Mouse (Mus musculus): ENCODE data around the gene Eno1. TPM values are rescaled to one million over a fixed set of nuclear protein-coding genes. Genes with fewer than 3 reads are reported as not detected.

Gene Eno1
- total and polyA plus RNA-seq, 3 experiments: 254 to 5,492 (median 737) TPM

DNA sequence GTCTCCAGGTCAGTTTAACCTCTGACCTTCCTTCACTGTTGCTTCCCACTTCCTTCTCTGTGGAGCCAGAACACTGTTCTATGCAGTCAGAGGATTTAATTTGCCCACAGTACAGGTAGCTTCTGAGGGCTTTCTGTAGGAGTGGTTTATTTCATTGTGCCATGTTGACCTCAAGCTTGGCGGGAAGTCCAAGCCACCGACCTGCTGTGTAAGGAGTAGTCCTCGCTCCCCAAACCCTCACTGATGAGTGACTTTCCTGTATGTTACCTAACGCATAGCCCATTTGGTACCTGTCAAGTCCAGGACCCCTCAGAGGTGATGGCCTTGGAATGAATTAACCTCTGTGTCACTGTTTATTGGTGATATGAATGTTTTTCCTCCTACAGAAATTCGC is 2.6 kb downstream of the Eno1 start:
- Histone ChIP-seq H3K79me2 (ENCODE audit: control insufficient read depth, insufficient read depth, low read length, poor library complexity) (peaks cover 52% of the 10 kb centered on the region), H3K9ac (ENCODE audit: control insufficient read depth, low read depth, low read length, poor library complexity, severe bottlenecking) (peak overlapping the region; percentile 92), H3K4me1 (ENCODE audit: control insufficient read depth in 1 of 2, insufficient read depth in 2 of 2, low read length in 2 of 2) (peaks cover 7 to 37% of the 10 kb centered on the region in 2 experiments), H3K27ac (ENCODE audit: control insufficient read depth, low read depth, low read length) (peak overlapping the region; percentile 88), H3K27me3 (ENCODE audit: control insufficient read depth in 1 of 2, insufficient read depth in 2 of 2, low read length in 2 of 2) (no peaks in the 10 kb centered on the region), H3K4me3 (ENCODE audit: control insufficient read depth in 1 of 2, insufficient read depth in 1 of 2, low read depth in 2 of 2, low read length in 2 of 2) (peak overlapping the region; percentile 50 to 99), H3K9me3 (replicated peaks; ENCODE audit: insufficient read depth, low read length) (no peaks in the 10 kb centered on the region), H3K36me3 (ENCODE audit: control insufficient read depth in 1 of 2, insufficient read depth in 2 of 2, low read length in 2 of 2) (peaks cover 19 to 40% of the 10 kb centered on the region in 2 experiments)
- no peak for TF ChIP-seq MYC (IDR thresholded peaks at IDR 0.05; ENCODE audit: low read depth, low read length)
- no peak for TF ChIP-seq MXI1 (IDR thresholded peaks at IDR 0.05; ENCODE audit: low read depth, low read length)
- no peak for TF ChIP-seq ZKSCAN1 (IDR thresholded peaks at IDR 0.05; ENCODE audit: low read depth, low read length)
- TF ChIP-seq HCFC1 (IDR thresholded peaks at IDR 0.05; ENCODE audit: low read depth, low read length): no peak
- no peak for TF ChIP-seq ELF1 (IDR thresholded peaks at IDR 0.05; ENCODE audit: low read depth, low read length)
- no peak for TF ChIP-seq KAT2A (conservative IDR thresholded peaks at IDR 0.05; ENCODE audit: low read depth, low read length)
- no peak for TF ChIP-seq SIN3A (IDR thresholded peaks at IDR 0.05; ENCODE audit: low read length)
- no peak; the same call in 1 of the 2 replicates for TF ChIP-seq MAX (IDR thresholded peaks at IDR 0.05; ENCODE audit: low read length)
- TF ChIP-seq MAZ (IDR thresholded peaks at IDR 0.05; ENCODE audit: low read depth, low read length): no peak
- no peak for TF ChIP-seq NELFE (IDR thresholded peaks at IDR 0.05; ENCODE audit: low read depth, low read length)
- no peak for TF ChIP-seq POLR2AphosphoS5 (IDR thresholded peaks at IDR 0.05; ENCODE audit: borderline replicate concordance, low read depth, low read length)
- TF ChIP-seq GABPA (IDR thresholded peaks at IDR 0.05; ENCODE audit: low read depth, low read length): no peak
- TF ChIP-seq MYB (IDR thresholded peaks at IDR 0.05; ENCODE audit: low read depth, low read length): no peak
- no peak for TF ChIP-seq BHLHE40 (IDR thresholded peaks at IDR 0.05; ENCODE audit: borderline replicate concordance, low read depth, low read length)
- TF ChIP-seq RCOR1 (IDR thresholded peaks at IDR 0.05; ENCODE audit: low read depth, low read length): no peak
- no peak for TF ChIP-seq MAFK (IDR thresholded peaks at IDR 0.05; ENCODE audit: borderline replicate concordance, low read depth, low read length)
- DNase-seq (ENCODE audit: low read depth, low spot score): no peak

DNA sequence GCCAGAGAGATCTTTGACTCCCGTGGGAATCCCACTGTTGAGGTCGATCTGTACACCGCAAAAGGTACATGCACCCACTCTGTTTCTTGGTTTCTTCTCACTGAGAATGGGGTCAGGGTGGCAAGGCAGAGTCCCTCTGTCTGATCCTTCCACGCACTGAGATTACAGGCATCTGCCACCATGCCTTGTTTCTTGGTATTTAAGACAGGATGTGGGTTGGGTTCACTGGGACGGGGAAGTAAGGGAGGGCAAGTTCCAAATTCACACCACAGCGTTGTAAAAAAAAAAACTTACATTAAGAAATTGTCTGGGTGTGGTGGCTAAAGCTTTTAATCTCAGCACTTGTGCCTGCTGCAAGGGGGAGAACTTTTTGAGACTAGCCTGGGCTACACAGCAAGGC is 3.0 kb downstream of the Eno1 start:
- Histone ChIP-seq H3K27ac (ENCODE audit: control insufficient read depth, low read depth, low read length) (peak overlapping the region; percentile 88), H3K4me1 (ENCODE audit: control insufficient read depth in 1 of 2, insufficient read depth in 2 of 2, low read length in 2 of 2) (peaks cover 7 to 36% of the 10 kb centered on the region in 2 experiments), H3K36me3 (ENCODE audit: control insufficient read depth in 1 of 2, insufficient read depth in 2 of 2, low read length in 2 of 2) (peaks cover 21 to 40% of the 10 kb centered on the region in 2 experiments), H3K79me2 (ENCODE audit: control insufficient read depth, insufficient read depth, low read length, poor library complexity) (peaks cover 52% of the 10 kb centered on the region), H3K4me3 (ENCODE audit: control insufficient read depth in 1 of 2, insufficient read depth in 1 of 2, low read depth in 2 of 2, low read length in 2 of 2) (peak overlapping the region; percentile 50 to 99; a peak in 3 of 4 replicates), H3K27me3 (ENCODE audit: control insufficient read depth in 1 of 2, insufficient read depth in 2 of 2, low read length in 2 of 2) (no peaks in the 10 kb centered on the region), H3K9ac (ENCODE audit: control insufficient read depth, low read depth, low read length, poor library complexity, severe bottlenecking) (peak overlapping the region; percentile 92; the same call in 1 of the 2 replicates), H3K9me3 (replicated peaks; ENCODE audit: insufficient read depth, low read length) (no peaks in the 10 kb centered on the region)
- DNase-seq (ENCODE audit: low read depth, low spot score): peak; percentile 54
- TF ChIP-seq ZNF384 (IDR thresholded peaks at IDR 0.05; ENCODE audit: low read depth, low read length) (peak; percentile 71; the same call in 1 of the 2 replicates), POLR2AphosphoS5 (IDR thresholded peaks at IDR 0.05; ENCODE audit: borderline replicate concordance, low read depth, low read length) (no peak), MYC (IDR thresholded peaks at IDR 0.05; ENCODE audit: low read depth, low read length) (0 out of 2 replicates have a peak, but pooled peaks have one; percentile 23), NRF1 (IDR thresholded peaks at IDR 0.05; ENCODE audit: insufficient read depth, low read depth, low read length, poor library complexity, severe bottlenecking) (no peak), ZMIZ1 (IDR thresholded peaks at IDR 0.05; ENCODE audit: low read depth, low read length) (no peak), CTCF (IDR thresholded peaks at IDR 0.05 in 2 of 3, conservative IDR thresholded peaks at IDR 0.05 in 1 of 3; ENCODE audit: control insufficient read depth in 1 of 3, insufficient read depth in 1 of 3, low read depth in 2 of 3, low read length in 3 of 3, poor library complexity in 1 of 3, severe bottlenecking in 1 of 3) (no peak), ELF1 (IDR thresholded peaks at IDR 0.05; ENCODE audit: low read depth, low read length) (no peak)

Measured in MEL (cell line).